Mouse (Mus musculus): ENCODE data around the gene Twsg1.

The Twsg1 gene

GRCm38 (mm10) chr17:65885697-65886529 is 65.1 kb downstream of the Twsg1 start, which contains the start of gene Ralbp1:
Gene Ralbp1, minus strand, starts transcription at chr17:65885798.
- peak; percentile 53 for DNase-seq (ENCODE audit: low spot score)

GRCm38 (mm10) chr17:65885398-65885696 is 65.7 kb downstream of the Twsg1 start:
- no peak for DNase-seq (ENCODE audit: low spot score)

- DNase-seq (ENCODE audit: low spot score): peak; percentile 98
Measured at GRCm38 (mm10) chr17:65884691-65885397, 66.2 kb downstream of the Twsg1 start.

GRCm38 (mm10) chr17:65884061-65884669 is 66.9 kb downstream of the Twsg1 start:
- peak; percentile 77 for DNase-seq (ENCODE audit: low spot score)

GRCm38 (mm10) chr17:65877026-65877425 is 74.0 kb downstream of the Twsg1 start:
- DNase-seq (ENCODE audit: low spot score): no peak

GRCm38 (mm10) chr17:65873834-65874233 is 77.2 kb downstream of the Twsg1 start:
- no peak for DNase-seq (ENCODE audit: low spot score)

GRCm38 (mm10) chr17:65873156-65873555 is 77.9 kb downstream of the Twsg1 start:
- DNase-seq (ENCODE audit: low spot score): no peak

GRCm38 (mm10) chr17:65872652-65873051 is 78.4 kb downstream of the Twsg1 start:
- no peak for DNase-seq (ENCODE audit: low spot score)

- DNase-seq (ENCODE audit: low spot score): no peak
Measured at GRCm38 (mm10) chr17:65872051-65872450, 79.0 kb downstream of the Twsg1 start.
